Mouse (Mus musculus): Measurements from ENCODE around the gene Gm38394. TPM values are rescaled to one million over a fixed set of nuclear protein-coding genes. Genes with fewer than 3 reads are reported as not detected.

Gm38394 gene
- polyA plus RNA-seq, 1 experiment from 2014 or later: 6.3 TPM

- Histone ChIP-seq H3K27ac (replicated peaks; ENCODE audit: low read depth, low read length) (no peak overlapping the region), H3K4me1 (ENCODE audit: control insufficient read depth, insufficient read depth, low read length) (peaks cover 36% of the 10 kb centered on the region), H3K27me3 (ENCODE audit: control insufficient read depth, insufficient read depth, low read length) (no peaks in the 10 kb centered on the region), H3K4me2 (ENCODE audit: low read length) (no peak overlapping the region), H3K9ac (replicated peaks; ENCODE audit: low read length) (no peak overlapping the region), H3K4me3 (replicated peaks; ENCODE audit: low read depth, low read length) (no peak overlapping the region), H3K9me3 (ENCODE audit: control insufficient read depth, low read length) (no peaks in the 10 kb centered on the region), H3K36me3 (ENCODE audit: control insufficient read depth, insufficient read depth, low read length) (peaks cover 31% of the 10 kb centered on the region)
- WGBS: 90% methylated on average over 3 of the region's 3 CpGs
- ATAC-seq (ENCODE audit: low FRiP score, low TSS enrichment) (no peak), DNase-seq (no peak)
Measured at GRCm38 (mm10) chr1:133658878-133659277, 2.2 kb downstream of the Gm38394 start.

- Histone ChIP-seq H3K4me2 (ENCODE audit: low read length) (no peak overlapping the region), H3K27me3 (ENCODE audit: control insufficient read depth, insufficient read depth, low read length) (no peaks in the 10 kb centered on the region), H3K9me3 (ENCODE audit: control insufficient read depth, low read length) (no peaks in the 10 kb centered on the region), H3K4me3 (replicated peaks; ENCODE audit: low read depth, low read length) (no peak overlapping the region), H3K36me3 (ENCODE audit: control insufficient read depth, insufficient read depth, low read length) (peaks cover 31% of the 10 kb centered on the region), H3K4me1 (ENCODE audit: control insufficient read depth, insufficient read depth, low read length) (peaks cover 36% of the 10 kb centered on the region), H3K27ac (replicated peaks; ENCODE audit: low read depth, low read length) (no peak overlapping the region), H3K9ac (replicated peaks; ENCODE audit: low read length) (no peak overlapping the region)
- WGBS: 87% methylated on average over 5 of the region's 5 CpGs
- ATAC-seq (ENCODE audit: low FRiP score, low TSS enrichment): no peak
- DNase-seq: no peak
Measured at GRCm38 (mm10) chr1:133656811-133657210, 4.3 kb downstream of the Gm38394 start.

GRCm38 (mm10) chr1:133653033-133653432 is 8.1 kb downstream of the Gm38394 start:
- Histone ChIP-seq H3K9ac (replicated peaks; ENCODE audit: low read length) (no peak overlapping the region), H3K27me3 (ENCODE audit: control insufficient read depth, insufficient read depth, low read length) (no peaks in the 10 kb centered on the region), H3K4me1 (ENCODE audit: control insufficient read depth, insufficient read depth, low read length) (peaks cover 16% of the 10 kb centered on the region; the same call in 1 of the 2 replicates), H3K4me3 (replicated peaks; ENCODE audit: low read depth, low read length) (no peak overlapping the region), H3K27ac (replicated peaks; ENCODE audit: low read depth, low read length) (no peak overlapping the region), H3K4me2 (ENCODE audit: low read length) (no peak overlapping the region), H3K9me3 (ENCODE audit: control insufficient read depth, low read length) (no peaks in the 10 kb centered on the region), H3K36me3 (ENCODE audit: control insufficient read depth, insufficient read depth, low read length) (peaks cover 20% of the 10 kb centered on the region; the same call in 1 of the 2 replicates)
- DNase-seq (no peak), ATAC-seq (ENCODE audit: low FRiP score, low TSS enrichment) (no peak)
- 98% methylated on average over 1 of the region's 1 CpGs for WGBS

- ATAC-seq (ENCODE audit: low FRiP score, low TSS enrichment): no peak
- no peak overlapping the region for H3K27ac ChIP-seq (replicated peaks; ENCODE audit: low read depth, low read length)
- no peaks in the 10 kb centered on the region for H3K9me3 ChIP-seq (ENCODE audit: control insufficient read depth, low read length)
- H3K4me2 ChIP-seq (ENCODE audit: low read length): no peak overlapping the region
- no peak for DNase-seq
- no peak overlapping the region for H3K9ac ChIP-seq (replicated peaks; ENCODE audit: low read length)
- H3K4me3 ChIP-seq (replicated peaks; ENCODE audit: low read depth, low read length): no peak overlapping the region
- WGBS: 94% methylated on average over 7 of the region's 7 CpGs
- H3K27me3 ChIP-seq (ENCODE audit: control insufficient read depth, insufficient read depth, low read length): no peaks in the 10 kb centered on the region
- peaks cover 23% of the 10 kb centered on the region for H3K36me3 ChIP-seq (ENCODE audit: control insufficient read depth, insufficient read depth, low read length)
- H3K4me1 ChIP-seq (ENCODE audit: control insufficient read depth, insufficient read depth, low read length): peaks cover 3% of the 10 kb centered on the region; the same call in 1 of the 2 replicates
Measured at GRCm38 (mm10) chr1:133650288-133651055, 10.6 kb downstream of the Gm38394 start.

- peaks cover 65% of the 10 kb centered on the region for H3K36me3 ChIP-seq (ENCODE audit: control insufficient read depth, insufficient read depth, low read length)
- no peak overlapping the region for H3K4me2 ChIP-seq (ENCODE audit: low read length)
- ATAC-seq (ENCODE audit: low FRiP score, low TSS enrichment) (no peak), DNase-seq (no peak)
- no peak overlapping the region for H3K9ac ChIP-seq (replicated peaks; ENCODE audit: low read length)
- no peaks in the 10 kb centered on the region for H3K9me3 ChIP-seq (ENCODE audit: control insufficient read depth, low read length)
- no peaks in the 10 kb centered on the region for H3K27me3 ChIP-seq (ENCODE audit: control insufficient read depth, insufficient read depth, low read length)
- H3K4me3 ChIP-seq (replicated peaks; ENCODE audit: low read depth, low read length): no peak overlapping the region
- no peaks in the 10 kb centered on the region for H3K4me1 ChIP-seq (ENCODE audit: control insufficient read depth, insufficient read depth, low read length)
- WGBS: 98% methylated on average over 5 of the region's 5 CpGs
- H3K27ac ChIP-seq (replicated peaks; ENCODE audit: low read depth, low read length): no peak overlapping the region
Measured at GRCm38 (mm10) chr1:133645652-133646051, 15.5 kb downstream of the Gm38394 start.

GRCm38 (mm10) chr1:133641163-133641562 is 20.0 kb downstream of the Gm38394 start:
- H3K4me3 ChIP-seq (replicated peaks; ENCODE audit: low read depth, low read length): no peak overlapping the region
- 94% methylated on average over 2 of the region's 2 CpGs for WGBS

GRCm38 (mm10) chr1:133638517-133638916 is 22.6 kb downstream of the Gm38394 start:
- Histone ChIP-seq H3K4me2 (ENCODE audit: low read length) (no peak overlapping the region), H3K27ac (replicated peaks; ENCODE audit: low read depth, low read length) (no peak overlapping the region), H3K9me3 (ENCODE audit: control insufficient read depth, low read length) (no peaks in the 10 kb centered on the region), H3K9ac (replicated peaks; ENCODE audit: low read length) (no peak overlapping the region), H3K27me3 (ENCODE audit: control insufficient read depth, insufficient read depth, low read length) (no peaks in the 10 kb centered on the region), H3K4me3 (replicated peaks; ENCODE audit: low read depth, low read length) (no peak overlapping the region), H3K4me1 (ENCODE audit: control insufficient read depth, insufficient read depth, low read length) (no peaks in the 10 kb centered on the region), H3K36me3 (ENCODE audit: control insufficient read depth, insufficient read depth, low read length) (peaks cover 94% of the 10 kb centered on the region)
- DNase-seq: no peak
- ATAC-seq (ENCODE audit: low FRiP score, low TSS enrichment): no peak
- WGBS: 92% methylated on average over 6 of the region's 6 CpGs

More at GRCm38 (mm10) chr1:133641163-133641562, 20.0 kb downstream of the Gm38394 start:
- Histone ChIP-seq H3K9ac (replicated peaks; ENCODE audit: low read length) (no peak overlapping the region), H3K9me3 (ENCODE audit: control insufficient read depth, low read length) (no peaks in the 10 kb centered on the region), H3K4me1 (ENCODE audit: control insufficient read depth, insufficient read depth, low read length) (no peaks in the 10 kb centered on the region), H3K27me3 (ENCODE audit: control insufficient read depth, insufficient read depth, low read length) (no peaks in the 10 kb centered on the region), H3K27ac (replicated peaks; ENCODE audit: low read depth, low read length) (no peak overlapping the region), H3K4me2 (ENCODE audit: low read length) (no peak overlapping the region), H3K36me3 (ENCODE audit: control insufficient read depth, insufficient read depth, low read length) (peaks cover 95% of the 10 kb centered on the region)
- DNase-seq (no peak), ATAC-seq (ENCODE audit: low FRiP score, low TSS enrichment) (no peak)

GRCm38 (mm10) chr1:133632168-133632567 is 28.9 kb downstream of the Gm38394 start:
- Histone ChIP-seq H3K9ac (replicated peaks; ENCODE audit: low read length) (no peak overlapping the region), H3K4me3 (replicated peaks; ENCODE audit: low read depth, low read length) (no peak overlapping the region), H3K9me3 (ENCODE audit: control insufficient read depth, low read length) (no peaks in the 10 kb centered on the region), H3K27ac (replicated peaks; ENCODE audit: low read depth, low read length) (no peak overlapping the region), H3K27me3 (ENCODE audit: control insufficient read depth, insufficient read depth, low read length) (no peaks in the 10 kb centered on the region), H3K4me2 (ENCODE audit: low read length) (no peak overlapping the region), H3K4me1 (ENCODE audit: control insufficient read depth, insufficient read depth, low read length) (no peaks in the 10 kb centered on the region), H3K36me3 (ENCODE audit: control insufficient read depth, insufficient read depth, low read length) (peaks cover 82% of the 10 kb centered on the region)
- no peak for ATAC-seq (ENCODE audit: low FRiP score, low TSS enrichment)
- DNase-seq: peak; percentile 38
- WGBS: 96% methylated on average over 2 of the region's 2 CpGs

- no peaks in the 10 kb centered on the region for H3K9me3 ChIP-seq (ENCODE audit: control insufficient read depth, low read length)
- H3K27me3 ChIP-seq (ENCODE audit: control insufficient read depth, insufficient read depth, low read length): no peaks in the 10 kb centered on the region
- no peak overlapping the region for H3K4me2 ChIP-seq (ENCODE audit: low read length)
- ATAC-seq (ENCODE audit: low FRiP score, low TSS enrichment): no peak
- 81% methylated on average over 2 of the region's 2 CpGs for WGBS
- H3K4me3 ChIP-seq (replicated peaks; ENCODE audit: low read depth, low read length): no peak overlapping the region
- no peaks in the 10 kb centered on the region for H3K4me1 ChIP-seq (ENCODE audit: control insufficient read depth, insufficient read depth, low read length)
- no peak for DNase-seq
- H3K36me3 ChIP-seq (ENCODE audit: control insufficient read depth, insufficient read depth, low read length): peaks cover 84% of the 10 kb centered on the region
- no peak overlapping the region for H3K27ac ChIP-seq (replicated peaks; ENCODE audit: low read depth, low read length)
- no peak overlapping the region for H3K9ac ChIP-seq (replicated peaks; ENCODE audit: low read length)
Measured at GRCm38 (mm10) chr1:133625052-133625451, 36.1 kb downstream of the Gm38394 start.

Data from midbrain, embryonic 14.5 days (tissue).